Mouse (Mus musculus): ENCODE results near the gene Rcn3. TPM values are rescaled to one million over a fixed set of nuclear protein-coding genes. Genes with fewer than 3 reads are reported as not detected.

Gene Rcn3
- total and polyA plus RNA-seq, 3 experiments = 16.0 to 43.0 TPM; not detected in 1

DNA sequence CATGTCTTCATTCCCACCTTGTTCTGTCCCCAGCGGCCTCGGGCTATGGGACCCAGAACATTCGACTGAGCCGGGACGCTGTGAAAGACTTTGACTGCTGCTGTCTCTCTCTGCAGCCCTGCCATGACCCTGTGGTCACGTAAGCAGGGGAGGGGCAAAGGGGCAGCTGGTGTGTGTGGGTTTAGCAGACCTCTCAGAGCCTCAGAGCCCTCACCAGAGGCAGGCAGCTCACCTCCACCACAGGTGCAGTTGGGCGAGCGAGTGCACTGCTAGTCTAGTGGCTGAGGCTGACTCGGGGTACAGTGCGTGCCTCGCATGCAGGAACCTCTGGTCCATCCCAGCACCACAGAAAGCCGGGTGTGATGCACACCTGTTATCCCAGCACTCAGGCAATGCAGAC is 18.1 kb downstream of the Rcn3 start:
- Histone ChIP-seq H3K27me3 (ENCODE audit: control insufficient read depth in 1 of 2, insufficient read depth in 2 of 2, low read length in 2 of 2) (no peaks in the 10 kb centered on the region), H3K4me1 (ENCODE audit: control insufficient read depth in 1 of 2, insufficient read depth in 2 of 2, low read length in 2 of 2) (no peaks in the 10 kb centered on the region), H3K9me3 (replicated peaks; ENCODE audit: insufficient read depth, low read length) (no peaks in the 10 kb centered on the region), H3K9ac (ENCODE audit: control insufficient read depth, low read depth, low read length, poor library complexity, severe bottlenecking) (no peak overlapping the region), H3K27ac (ENCODE audit: control insufficient read depth, low read depth, low read length) (no peak overlapping the region), H3K4me3 (ENCODE audit: control insufficient read depth in 1 of 2, insufficient read depth in 1 of 2, low read depth in 2 of 2, low read length in 2 of 2) (no peak overlapping the region), H3K36me3 (ENCODE audit: control insufficient read depth in 1 of 2, insufficient read depth in 2 of 2, low read length in 2 of 2) (no peaks in the 10 kb centered on the region), H3K79me2 (ENCODE audit: control insufficient read depth, insufficient read depth, low read length, poor library complexity) (peaks cover 15% of the 10 kb centered on the region)
- TF ChIP-seq ZMIZ1 (IDR thresholded peaks at IDR 0.05; ENCODE audit: low read depth, low read length) (no peak), ZC3H11A (IDR thresholded peaks at IDR 0.05; ENCODE audit: low read depth, low read length) (no peak), POLR2AphosphoS5 (IDR thresholded peaks at IDR 0.05; ENCODE audit: borderline replicate concordance, low read depth, low read length) (no peak), MAZ (IDR thresholded peaks at IDR 0.05; ENCODE audit: low read depth, low read length) (no peak), GABPA (IDR thresholded peaks at IDR 0.05; ENCODE audit: low read depth, low read length) (no peak), NELFE (IDR thresholded peaks at IDR 0.05; ENCODE audit: low read depth, low read length) (no peak), JUND (IDR thresholded peaks at IDR 0.05; ENCODE audit: low read depth, low read length) (no peak), CHD1 (IDR thresholded peaks at IDR 0.05; ENCODE audit: low read depth, low read length) (no peak), E2F4 (IDR thresholded peaks at IDR 0.05; ENCODE audit: borderline replicate concordance, low read depth, low read length) (no peak), HCFC1 (IDR thresholded peaks at IDR 0.05; ENCODE audit: low read depth, low read length) (no peak), TCF12 (IDR thresholded peaks at IDR 0.05; ENCODE audit: low read depth, low read length) (no peak), CTCF (IDR thresholded peaks at IDR 0.05 in 2 of 3, conservative IDR thresholded peaks at IDR 0.05 in 1 of 3; ENCODE audit: control insufficient read depth in 1 of 3, insufficient read depth in 1 of 3, low read depth in 2 of 3, low read length in 3 of 3, poor library complexity in 1 of 3, severe bottlenecking in 1 of 3) (no peak)
- no peak for DNase-seq (ENCODE audit: low read depth, low spot score)

- TF ChIP-seq SMC3 (IDR thresholded peaks at IDR 0.05; ENCODE audit: low read depth, low read length) = no peak
- no peak for TF ChIP-seq ETS1 (IDR thresholded peaks at IDR 0.05; ENCODE audit: low read depth, low read length)
- no peak for TF ChIP-seq TCF12 (IDR thresholded peaks at IDR 0.05; ENCODE audit: low read depth, low read length)
- no peak for TF ChIP-seq POLR2A (IDR thresholded peaks at IDR 0.05; ENCODE audit: control insufficient read depth in 1 of 2, insufficient read depth in 1 of 2, low read depth in 1 of 2, low read length in 2 of 2, poor library complexity in 1 of 2)
- Histone ChIP-seq H3K9ac (ENCODE audit: control insufficient read depth, low read depth, low read length, poor library complexity, severe bottlenecking) (no peak overlapping the region), H3K27ac (ENCODE audit: control insufficient read depth, low read depth, low read length) (no peak overlapping the region), H3K79me2 (ENCODE audit: control insufficient read depth, insufficient read depth, low read length, poor library complexity) (peaks cover 21% of the 10 kb centered on the region), H3K9me3 (replicated peaks; ENCODE audit: insufficient read depth, low read length) (no peaks in the 10 kb centered on the region), H3K27me3 (ENCODE audit: control insufficient read depth in 1 of 2, insufficient read depth in 2 of 2, low read length in 2 of 2) (no peaks in the 10 kb centered on the region), H3K36me3 (ENCODE audit: control insufficient read depth in 1 of 2, insufficient read depth in 2 of 2, low read length in 2 of 2) (peaks cover 0 to under 1% of the 10 kb centered on the region in 2 experiments; a peak in 1 of 4 replicates), H3K4me1 (ENCODE audit: control insufficient read depth in 1 of 2, insufficient read depth in 2 of 2, low read length in 2 of 2) (peaks cover 0 to 1% of the 10 kb centered on the region in 2 experiments; a peak in 2 of 4 replicates), H3K4me3 (ENCODE audit: control insufficient read depth in 1 of 2, insufficient read depth in 1 of 2, low read depth in 2 of 2, low read length in 2 of 2) (no peak overlapping the region)
- no peak for DNase-seq (ENCODE audit: low read depth, low spot score)
Measured at GRCm38 (mm10) chr7:45073171-45073707, 18.8 kb downstream of the Rcn3 start.

DNA sequence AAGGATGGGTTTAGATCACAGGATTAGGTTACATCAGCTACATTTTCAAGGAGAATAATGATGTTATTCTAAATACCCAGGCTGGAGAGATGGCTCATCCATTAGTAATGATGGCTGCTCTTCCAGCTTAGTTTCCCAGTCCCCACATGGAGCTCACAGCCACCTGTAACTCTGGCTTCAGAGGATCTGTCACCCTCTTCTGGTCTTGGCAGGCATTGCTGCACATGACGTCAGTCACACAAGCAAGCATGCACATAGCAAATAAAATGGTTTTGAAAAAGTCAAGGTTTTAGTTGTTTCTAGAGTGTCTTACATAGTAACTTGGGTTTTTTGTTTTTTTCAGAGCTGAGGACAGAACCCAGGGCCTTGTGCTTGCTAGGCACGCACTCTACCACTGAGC is 19.8 kb downstream of the Rcn3 start:
- peak; percentile 47 for TF ChIP-seq RAD21 (IDR thresholded peaks at IDR 0.05; ENCODE audit: low read depth, low read length)
- peak; percentile 52 for TF ChIP-seq SMC3 (IDR thresholded peaks at IDR 0.05; ENCODE audit: low read depth, low read length)
- peak; percentile 54 to 63 (median 62) for TF ChIP-seq CTCF (IDR thresholded peaks at IDR 0.05 in 2 of 3, conservative IDR thresholded peaks at IDR 0.05 in 1 of 3; ENCODE audit: control insufficient read depth in 1 of 3, insufficient read depth in 1 of 3, low read depth in 2 of 3, low read length in 3 of 3, poor library complexity in 1 of 3, severe bottlenecking in 1 of 3)
- TF ChIP-seq SIN3A (IDR thresholded peaks at IDR 0.05; ENCODE audit: low read length) = no peak
- TF ChIP-seq MYC (IDR thresholded peaks at IDR 0.05; ENCODE audit: low read depth, low read length) = peak; percentile 63; the same call in 1 of the 2 replicates
- peak; percentile 75 for DNase-seq (ENCODE audit: low read depth, low spot score)

More for the DNA sequence above, 19.8 kb downstream of the Rcn3 start:
- H3K36me3 ChIP-seq (ENCODE audit: control insufficient read depth in 1 of 2, insufficient read depth in 2 of 2, low read length in 2 of 2) = peaks cover 0 to 5% of the 10 kb centered on the region in 2 experiments; a peak in 2 of 4 replicates
- H3K27me3 ChIP-seq (ENCODE audit: control insufficient read depth in 1 of 2, insufficient read depth in 2 of 2, low read length in 2 of 2) = no peaks in the 10 kb centered on the region
- H3K9ac ChIP-seq (ENCODE audit: control insufficient read depth, low read depth, low read length, poor library complexity, severe bottlenecking) = no peak overlapping the region
- H3K4me1 ChIP-seq (ENCODE audit: control insufficient read depth in 1 of 2, insufficient read depth in 2 of 2, low read length in 2 of 2) = peaks cover 0 to 8% of the 10 kb centered on the region in 2 experiments; a peak in 3 of 4 replicates
- peaks cover 23% of the 10 kb centered on the region for H3K79me2 ChIP-seq (ENCODE audit: control insufficient read depth, insufficient read depth, low read length, poor library complexity)
- H3K4me3 ChIP-seq (ENCODE audit: control insufficient read depth in 1 of 2, insufficient read depth in 1 of 2, low read depth in 2 of 2, low read length in 2 of 2) = no peak overlapping the region
- no peak overlapping the region for H3K27ac ChIP-seq (ENCODE audit: control insufficient read depth, low read depth, low read length)
- no peaks in the 10 kb centered on the region for H3K9me3 ChIP-seq (replicated peaks; ENCODE audit: insufficient read depth, low read length)

Data from MEL (cell line).